Mouse (Mus musculus): ENCODE data around the gene C2cd5.

GRCm38 (mm10) chr6:142964531-142965385 is 135.2 kb downstream of the C2cd5 start:
- TF ChIP-seq POLR2A (IDR thresholded peaks at IDR 0.05; ENCODE audit: extremely low read depth, insufficient read depth, low read length), result peak; percentile 81; the same call in 1 of the 2 replicates
- peak; percentile 78 for TF ChIP-seq CTCF (IDR thresholded peaks at IDR 0.05; ENCODE audit: extremely low read depth, insufficient read depth, low read length)
